Mouse (Mus musculus): ENCODE results near the gene Adcy1.
"Not testable (repeated sequence)": the region's sequence is repeated elsewhere in the genome, so short reads cannot be mapped to it uniquely, and the experiment has no call there.

The Adcy1 gene

GRCm38 (mm10) chr11:7215703-7216102 is 152.4 kb downstream of the Adcy1 start:
- peak; percentile 52 to 77 for DNase-seq (ENCODE audit: low spot score in 2 of 2)

GRCm38 (mm10) chr11:7221826-7222225 is 158.5 kb downstream of the Adcy1 start:
- DNase-seq (ENCODE audit: low spot score in 2 of 2): not testable (repeated sequence)

GRCm38 (mm10) chr11:7226200-7226599 is 162.9 kb downstream of the Adcy1 start:
- no peak for DNase-seq (ENCODE audit: low spot score in 2 of 2)

DNA sequence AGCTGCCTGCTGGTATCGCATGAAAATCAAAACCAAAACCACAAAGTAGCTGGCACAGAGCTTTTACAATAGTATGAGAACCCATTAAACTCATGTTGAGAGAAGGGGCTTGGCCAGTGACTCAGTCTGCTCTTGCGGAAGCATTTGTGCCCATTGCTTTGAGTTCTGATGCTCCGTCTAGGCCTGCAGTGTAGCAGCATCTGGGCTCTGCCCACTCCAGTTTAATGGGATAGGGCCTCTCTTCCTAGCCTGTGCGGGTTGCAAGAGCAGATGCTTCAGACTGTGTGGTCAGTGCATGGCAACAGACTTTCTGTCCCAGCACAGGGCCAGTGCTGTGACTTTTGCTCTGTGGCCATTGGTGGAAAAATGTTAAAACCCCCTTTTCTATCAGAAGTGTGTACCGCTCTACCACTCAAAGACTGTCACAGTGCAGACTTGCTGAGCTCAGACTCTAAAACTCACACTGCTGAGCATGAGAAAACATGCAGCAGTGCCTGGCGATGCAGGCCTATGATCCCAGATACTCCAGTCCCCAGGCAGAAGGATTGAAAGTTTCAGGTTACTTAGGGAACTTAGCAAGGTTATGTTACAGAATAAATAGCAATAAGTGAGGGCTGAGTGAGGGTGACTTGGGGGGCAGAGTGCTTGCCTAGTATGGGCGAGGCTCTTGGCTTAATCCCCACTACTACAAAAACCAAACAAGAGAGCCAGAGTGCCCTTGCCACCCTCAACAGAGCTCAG is 163.7 kb downstream of the Adcy1 start:
- DNase-seq (ENCODE audit: low spot score in 2 of 2): no peak

DNA sequence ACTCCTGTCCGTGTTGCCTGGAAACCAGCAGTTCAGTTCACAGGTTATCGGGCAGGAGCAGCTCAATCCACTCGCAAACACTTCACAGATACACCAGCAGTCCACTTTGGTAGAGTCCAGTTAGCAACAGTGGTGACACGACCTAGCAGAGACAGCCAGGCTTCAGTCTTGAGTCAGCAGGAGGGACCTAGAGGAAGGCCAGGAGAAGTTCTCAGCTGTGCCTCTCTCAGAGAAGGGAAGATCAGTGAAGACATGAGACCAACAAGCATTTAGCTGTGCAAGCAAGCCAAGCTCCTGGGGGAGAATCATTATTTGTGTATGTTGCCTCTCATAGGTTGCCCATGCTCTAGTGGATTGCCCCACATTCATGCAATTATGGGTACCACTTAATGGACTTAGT is 164.8 kb downstream of the Adcy1 start:
- DNase-seq (ENCODE audit: low spot score in 2 of 2): no peak
